Mouse (Mus musculus): ENCODE data around the gene Acss1.

Gene Acss1

DNA sequence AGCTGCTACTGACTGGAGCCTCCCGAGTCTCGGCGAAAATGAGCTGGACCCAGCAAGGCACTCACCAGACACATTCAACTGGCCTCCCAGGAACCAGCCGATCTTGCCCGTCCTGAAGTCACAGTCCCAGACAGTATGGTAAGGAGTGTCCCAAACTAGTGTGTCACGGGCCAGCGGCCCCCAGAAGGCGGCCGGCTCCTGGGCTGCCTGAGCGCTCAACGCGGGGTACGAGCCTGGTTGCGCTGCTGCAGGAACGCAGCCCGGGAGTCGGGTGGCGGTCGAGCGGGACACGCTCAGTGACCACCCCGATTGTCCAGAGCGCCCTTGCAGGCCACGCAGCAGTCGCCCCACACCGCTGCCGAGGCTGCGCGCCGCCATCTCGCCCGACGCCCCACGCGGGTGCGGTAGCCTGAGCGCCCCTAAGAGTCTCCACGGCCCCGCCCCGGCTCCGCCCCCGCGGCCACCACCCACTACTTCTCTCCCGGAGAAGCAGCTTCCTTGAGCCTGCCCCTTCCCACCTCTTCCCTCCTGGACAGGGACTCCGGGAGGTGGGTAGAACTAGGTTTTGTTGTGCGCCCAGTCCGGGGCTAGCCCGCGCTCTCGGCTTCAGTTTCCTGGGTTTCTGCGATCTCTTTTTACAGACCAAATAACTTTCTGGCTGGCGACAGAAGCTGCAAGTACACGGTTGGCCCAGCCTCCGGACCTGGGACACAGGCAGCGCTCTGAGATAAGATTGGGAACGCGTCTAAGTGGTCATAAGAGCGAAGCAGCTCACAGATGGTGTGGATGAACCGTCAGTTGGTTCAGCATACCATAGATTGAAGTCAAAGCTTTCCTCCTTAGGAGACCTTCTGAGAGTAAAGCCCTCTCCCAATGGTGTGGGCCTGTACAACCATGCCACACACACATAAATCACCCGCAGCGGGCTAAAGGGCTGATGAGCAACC, at the start of gene Acss1:
TSS of gene Acss1 (minus strand) at position 681 of the 947 bp plus-strand sequence.
- peak; percentile 72 for DNase-seq (ENCODE audit: low read depth, low spot score)

DNA sequence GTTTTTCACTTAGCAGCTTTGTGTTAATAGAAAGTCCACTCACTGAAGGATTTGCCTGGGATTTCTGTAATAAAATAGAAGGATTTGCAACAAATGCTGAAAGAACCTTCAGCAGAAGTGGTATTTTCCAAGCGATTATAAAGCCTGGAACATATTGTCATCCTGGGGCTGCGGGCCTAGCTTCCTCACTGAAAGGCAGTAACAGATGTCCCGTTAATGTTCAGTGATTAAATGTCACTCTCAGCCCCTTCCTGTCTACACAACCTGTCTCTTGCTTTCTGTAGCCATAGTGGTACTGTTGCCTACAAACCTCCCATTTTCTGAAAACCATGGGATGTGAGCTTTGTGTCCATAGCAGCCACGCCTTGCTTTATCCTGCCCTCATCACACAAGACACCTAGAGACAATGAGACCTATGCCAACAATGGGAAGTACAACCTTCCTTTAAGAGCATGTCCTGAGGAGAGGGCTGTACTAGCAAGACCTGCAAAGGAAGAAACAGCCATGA, 43.9 kb upstream of the Acss1 start:
- DNase-seq (ENCODE audit: low read depth, low spot score): peak; percentile 18

DNA sequence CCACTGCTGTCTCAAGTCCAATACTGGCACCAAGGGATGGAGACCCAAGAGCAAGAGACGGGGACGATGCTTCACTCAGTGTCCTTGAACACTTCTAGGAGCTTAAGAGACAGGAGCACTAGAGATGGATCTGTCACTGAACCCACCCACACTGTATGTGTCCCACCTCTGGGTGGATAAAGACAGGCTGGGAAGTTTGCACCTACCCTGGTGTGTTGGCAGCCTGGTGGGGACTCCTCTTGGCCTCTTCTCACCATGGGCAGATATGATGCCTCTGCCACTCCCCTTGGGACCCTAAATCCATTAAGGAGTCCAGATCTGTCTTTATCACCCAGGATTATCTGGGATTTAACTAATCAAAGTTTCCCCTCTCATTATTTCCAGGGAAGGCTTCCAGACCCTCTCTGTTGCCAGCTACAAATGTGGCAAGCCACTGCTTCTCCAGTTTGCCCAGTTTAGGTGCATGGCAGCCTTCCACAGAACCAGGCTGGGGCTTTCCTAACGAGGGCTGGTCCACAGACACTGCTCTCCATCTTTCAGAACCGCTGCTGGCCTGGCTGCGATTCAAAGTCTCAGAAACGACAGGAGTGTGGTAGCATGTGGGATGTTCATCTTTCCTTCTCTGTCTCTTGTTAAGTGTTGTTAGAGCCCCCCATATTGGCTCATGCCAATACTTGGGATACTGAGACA, 23.3 kb upstream of the Acss1 start:
- no peak for DNase-seq (ENCODE audit: low read depth, low spot score)

DNA sequence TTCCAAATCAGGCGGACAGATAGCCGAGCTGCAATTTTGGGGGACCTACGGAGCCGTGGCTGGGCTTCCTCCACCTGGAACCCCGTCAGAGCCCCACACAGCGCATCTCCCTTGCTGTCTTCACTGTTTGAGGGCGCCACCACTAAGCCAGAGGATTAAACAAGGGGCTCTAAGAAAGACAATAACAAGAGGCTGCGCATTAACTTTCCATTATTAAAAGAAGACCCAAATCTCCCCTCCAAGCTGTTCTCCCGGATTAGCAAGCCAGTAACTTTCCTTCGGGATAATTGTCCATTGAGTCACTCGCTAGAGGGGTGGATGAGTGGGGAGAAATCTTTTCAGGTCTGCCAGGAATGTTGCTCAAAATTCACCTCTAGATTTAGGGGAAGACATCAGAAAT, 21.9 kb upstream of the Acss1 start:
- DNase-seq (ENCODE audit: low read depth, low spot score): no peak

DNA sequence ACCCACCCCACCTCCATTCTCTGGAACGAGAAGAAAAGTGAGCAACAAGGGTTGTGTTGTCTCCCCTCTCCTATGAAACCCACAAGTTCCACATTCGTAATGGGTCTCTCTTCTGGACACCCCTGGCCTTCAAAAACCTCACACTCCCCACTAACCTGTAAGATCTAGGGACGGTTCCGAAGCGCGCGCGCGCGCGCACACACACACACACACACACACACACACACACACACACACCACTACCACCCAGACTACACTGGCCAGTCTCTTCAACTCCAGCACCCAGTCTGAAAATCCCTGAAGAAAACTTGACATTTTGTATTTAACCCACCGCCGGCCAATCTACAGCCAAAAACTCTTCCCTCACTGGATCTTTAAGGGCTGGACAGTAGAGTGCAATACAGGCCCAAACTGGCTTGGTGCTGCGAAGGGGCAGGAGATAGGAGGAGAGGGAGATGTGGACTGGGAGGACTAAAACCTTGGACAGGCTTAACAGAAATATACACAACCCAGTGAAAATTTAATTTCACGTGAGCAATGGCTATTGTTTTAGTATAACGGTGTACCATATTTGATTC, 21.0 kb upstream of the Acss1 start, which contains the start of gene Vsx1:
TSS of gene Vsx1 (minus strand) at position 138 of the 578 bp plus-strand sequence.
- DNase-seq (ENCODE audit: low read depth, low spot score): no peak

DNA sequence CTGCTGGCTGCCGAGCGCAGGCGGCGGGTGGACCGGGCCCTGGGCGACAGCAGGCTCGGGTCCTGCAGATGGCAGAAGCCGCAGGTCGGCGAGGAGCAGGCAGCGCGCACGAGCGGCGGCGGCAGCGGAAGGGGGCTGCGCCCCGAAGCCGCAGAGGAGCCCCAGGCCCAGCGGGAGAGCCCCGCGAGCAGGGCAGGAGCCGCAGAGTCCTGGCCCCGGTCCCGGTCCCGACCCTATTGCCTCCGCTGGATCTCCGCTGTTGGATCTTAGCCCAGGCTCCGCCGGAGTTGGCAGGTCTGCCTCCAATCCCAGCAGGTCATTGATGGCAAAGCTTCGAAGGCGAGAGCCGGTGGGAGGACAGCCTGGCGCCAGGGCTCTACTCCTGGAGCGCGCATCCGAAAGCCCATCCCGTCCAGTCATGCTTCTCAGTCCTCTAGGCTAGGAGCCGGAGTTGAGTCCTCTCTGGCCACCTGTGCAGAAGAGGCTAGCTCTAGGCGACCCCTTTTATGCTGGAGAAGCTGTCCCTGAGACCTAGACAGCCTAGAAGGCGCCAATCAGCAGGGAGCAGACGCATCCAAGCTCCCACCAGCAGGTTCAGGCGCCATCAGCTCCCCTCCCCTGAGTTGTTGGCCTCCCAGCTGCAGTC, 20.4 kb upstream of the Acss1 start:
- peak; percentile 67 for DNase-seq (ENCODE audit: low read depth, low spot score)

DNA sequence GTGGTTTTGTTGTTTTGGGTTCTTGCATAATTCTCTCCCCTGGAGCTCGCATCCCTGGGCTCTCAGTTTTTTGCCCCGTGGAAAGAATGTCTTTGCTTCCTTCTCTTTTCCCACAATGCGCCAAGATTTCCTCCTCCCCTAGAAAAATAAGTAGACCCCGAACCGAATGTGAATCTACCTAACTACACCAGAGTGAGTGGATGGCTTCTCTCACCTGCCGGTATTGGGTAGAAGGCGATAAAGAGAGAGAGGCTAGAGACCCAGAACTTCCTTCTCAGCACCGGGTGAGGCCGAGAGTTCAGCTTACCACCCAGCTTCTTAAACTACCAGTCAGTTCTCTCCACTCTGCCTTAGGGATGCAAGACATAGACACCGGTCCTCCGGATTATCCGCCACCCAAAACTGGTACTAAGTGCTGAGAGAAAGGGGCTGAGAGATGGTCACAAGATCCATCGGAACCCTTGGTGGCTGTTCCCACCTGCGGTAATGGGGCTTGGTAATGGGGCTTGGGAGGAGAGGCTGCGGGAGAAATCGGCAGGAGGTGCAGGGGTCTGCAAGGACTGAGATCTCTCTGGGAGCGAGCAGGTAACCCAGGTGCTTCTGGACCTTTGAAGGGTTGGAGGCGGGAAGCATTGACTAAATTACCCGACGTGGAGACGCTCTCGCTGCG, 19.7 kb upstream of the Acss1 start:
- DNase-seq (ENCODE audit: low read depth, low spot score): peak; percentile 62

DNA sequence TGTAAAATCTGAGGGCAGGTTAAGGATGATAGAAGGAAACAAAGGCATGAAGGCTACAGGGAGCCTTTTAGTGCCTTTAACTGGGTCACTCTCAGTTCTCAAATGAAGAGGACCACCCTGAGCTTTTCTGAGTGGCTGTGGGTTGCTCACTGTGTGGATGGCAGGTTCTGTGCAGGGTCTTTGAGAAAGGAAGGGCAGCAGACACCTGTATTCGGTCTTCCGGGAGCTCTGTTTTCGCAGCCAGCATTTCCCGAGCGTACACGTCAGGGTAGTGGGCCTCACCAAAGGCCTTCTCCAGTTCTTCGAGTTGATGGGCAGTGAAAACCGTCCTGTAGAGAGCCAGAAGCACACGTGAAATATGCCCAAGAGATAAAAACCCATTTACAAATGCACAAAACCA, 17.1 kb upstream of the Acss1 start:
- DNase-seq (ENCODE audit: low read depth, low spot score): no peak

DNA sequence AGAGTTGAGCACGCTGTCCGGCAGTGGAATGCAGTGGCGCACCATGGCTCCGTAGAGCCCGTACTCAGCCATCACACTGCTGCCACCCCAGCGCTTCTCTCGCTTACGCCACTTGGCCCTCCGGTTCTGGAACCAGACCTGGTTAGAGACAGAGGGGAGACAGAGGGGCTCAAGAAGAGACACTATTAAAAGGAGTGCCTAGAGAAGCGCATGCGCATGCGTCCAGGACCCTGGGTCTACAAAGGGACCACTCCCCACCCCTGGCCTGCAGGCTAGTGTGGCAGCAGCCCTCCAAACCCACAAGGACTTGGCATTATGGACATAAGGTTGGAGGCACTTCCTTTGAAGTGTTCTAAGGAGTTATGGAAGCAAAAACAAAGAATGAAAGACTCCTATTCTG, 16.2 kb upstream of the Acss1 start:
- DNase-seq (ENCODE audit: low read depth, low spot score): no peak

DNA sequence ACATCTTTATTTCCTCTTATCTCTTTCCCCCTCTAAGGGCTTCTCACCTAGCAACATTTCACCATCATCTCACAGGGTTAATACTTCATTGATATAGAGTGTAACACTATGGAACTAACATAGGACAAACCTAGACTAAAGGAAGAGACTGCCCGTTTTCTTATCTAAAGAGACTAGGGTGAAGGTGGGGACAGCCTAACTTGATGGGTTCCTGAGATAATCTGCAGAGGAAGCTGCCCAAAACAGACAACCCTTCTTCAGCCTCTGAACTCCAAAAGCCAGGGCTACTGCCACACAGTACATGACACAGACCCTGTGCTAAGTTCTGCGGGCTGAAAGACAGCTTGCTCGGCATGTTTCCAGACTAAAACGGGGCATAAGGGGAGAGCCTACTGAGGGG, 13.3 kb upstream of the Acss1 start:
- DNase-seq (ENCODE audit: low read depth, low spot score): no peak

DNA sequence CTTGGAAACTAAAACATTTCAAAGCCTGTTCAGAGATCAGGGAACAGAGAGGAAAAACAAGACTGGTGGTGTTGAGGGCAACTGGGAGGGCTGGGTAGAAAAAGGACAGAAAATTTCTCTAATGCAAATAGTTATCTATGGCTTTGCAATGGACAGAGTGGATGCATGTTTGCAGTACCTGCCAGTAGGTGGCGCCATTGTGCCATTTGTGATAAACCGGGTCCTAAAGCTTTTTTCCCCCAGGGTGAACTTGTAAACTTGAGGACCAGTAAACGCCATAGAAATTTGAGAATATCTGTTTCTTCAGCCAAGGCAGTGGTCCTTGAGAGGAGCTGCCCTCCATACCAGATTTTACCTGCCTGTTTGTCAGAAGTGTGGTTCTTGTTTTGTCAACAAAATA, 10.1 kb upstream of the Acss1 start:
- DNase-seq (ENCODE audit: low read depth, low spot score): peak; percentile 85

DNA sequence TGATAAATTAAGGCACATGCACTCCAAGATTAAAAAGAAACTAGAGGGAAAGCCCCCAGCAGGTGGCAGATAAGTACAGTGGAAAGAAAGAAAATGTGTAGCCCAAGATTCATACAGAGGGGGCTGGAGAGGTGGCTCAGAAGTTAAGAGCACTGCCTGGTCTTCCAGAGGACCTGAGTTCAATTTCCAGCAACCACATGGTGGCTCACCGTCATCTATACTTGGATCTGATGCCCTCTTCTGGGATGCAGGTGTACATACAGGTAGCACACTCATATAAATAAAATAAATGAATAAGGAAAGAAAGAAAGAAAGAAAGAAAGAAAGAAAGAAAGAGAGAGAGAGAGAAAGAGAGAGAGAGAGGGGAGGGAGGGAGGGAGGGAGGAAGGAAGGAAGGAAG, 7.2 kb upstream of the Acss1 start:
- DNase-seq (ENCODE audit: low read depth, low spot score): peak; percentile 41

DNA sequence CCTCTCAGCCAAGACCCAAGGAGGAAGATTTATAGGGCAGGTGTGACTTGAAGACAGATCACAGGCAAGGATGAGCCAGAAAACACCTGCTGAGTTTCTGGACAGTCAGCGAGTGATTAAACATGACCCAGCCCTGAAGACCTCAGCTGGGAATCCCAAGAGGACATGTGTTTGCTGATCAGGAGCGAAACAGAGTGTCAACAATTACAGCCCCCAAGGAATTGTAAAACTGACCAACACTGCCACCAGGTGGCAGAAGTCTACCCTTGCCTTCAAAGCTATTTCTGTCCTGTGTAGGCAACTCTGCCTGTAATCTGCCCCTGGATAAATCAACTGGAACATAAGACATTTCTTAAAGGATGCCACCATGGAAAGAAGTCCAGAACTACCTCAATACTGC, 6.6 kb upstream of the Acss1 start:
- DNase-seq (ENCODE audit: low read depth, low spot score): peak; percentile 90

DNA sequence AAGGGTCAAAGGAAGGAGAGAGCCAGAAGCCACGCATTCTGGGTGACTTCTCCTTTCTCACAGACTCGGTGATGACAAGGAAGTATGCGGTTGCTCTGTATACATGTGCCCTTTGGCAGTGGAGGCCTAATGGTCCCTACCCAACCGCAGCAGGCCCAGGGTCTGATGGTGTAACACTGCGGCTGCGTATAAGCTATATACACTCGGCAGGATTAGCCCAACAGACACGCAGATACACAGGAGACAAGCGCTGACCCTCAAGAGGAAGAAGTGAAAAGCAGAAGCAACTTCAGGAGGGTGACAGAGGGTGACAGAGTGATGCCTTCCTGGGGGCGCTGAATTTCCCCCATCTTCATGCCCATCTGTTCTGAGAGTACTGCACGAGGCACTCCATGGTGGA, 5.6 kb upstream of the Acss1 start:
- no peak for DNase-seq (ENCODE audit: low read depth, low spot score)

DNA sequence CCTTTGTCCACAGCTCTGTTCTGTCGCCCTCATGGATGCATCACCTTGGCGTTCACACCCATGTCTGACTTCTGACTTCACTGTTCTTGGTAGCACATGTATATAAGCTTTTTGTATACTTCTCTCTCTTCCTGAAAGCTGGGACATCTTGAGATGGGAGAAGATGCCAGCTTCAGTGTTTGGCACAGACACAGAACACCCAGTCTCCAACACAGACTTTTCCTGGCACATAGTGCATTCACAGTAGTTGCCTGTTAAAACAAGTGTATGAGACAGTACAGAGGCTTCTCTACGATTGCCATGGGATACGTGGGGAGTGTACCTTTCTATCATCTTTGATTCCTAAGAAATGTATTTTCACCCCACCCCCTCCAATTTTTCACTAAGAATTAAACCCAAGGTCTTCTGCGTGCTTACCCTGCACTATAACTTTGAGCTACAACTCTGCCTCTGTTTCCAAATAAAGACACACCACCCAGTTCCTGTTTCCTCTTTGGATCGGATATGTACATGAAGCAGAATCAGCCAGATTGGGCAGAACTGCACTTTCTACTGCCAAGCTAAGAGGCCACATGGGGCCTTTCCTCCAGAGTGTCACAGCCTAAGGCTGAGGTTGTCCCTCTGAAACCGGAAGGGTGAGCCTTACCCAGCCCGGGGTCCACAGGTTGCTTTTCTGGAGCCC, 3.5 kb upstream of the Acss1 start:
- DNase-seq (ENCODE audit: low read depth, low spot score): no peak

DNA sequence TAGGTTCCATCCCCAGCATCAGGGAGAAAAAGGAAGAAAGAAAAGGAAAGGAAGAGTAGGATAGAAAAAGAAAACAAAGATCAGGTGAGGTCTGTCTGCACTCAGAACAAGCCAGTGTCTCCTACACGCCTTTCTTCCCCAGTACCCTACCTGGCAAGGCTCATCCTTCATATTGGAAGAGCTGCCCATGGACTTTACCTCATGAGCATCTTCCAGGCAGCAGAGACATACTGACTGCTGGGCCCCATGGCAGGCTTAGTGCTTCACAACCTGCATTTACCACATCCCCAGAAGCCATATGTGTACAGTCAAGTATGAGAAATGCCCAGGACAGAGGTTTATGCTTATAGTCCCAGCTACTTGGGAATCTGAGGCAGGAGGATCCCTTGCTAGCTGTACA, 2.6 kb upstream of the Acss1 start:
- no peak for DNase-seq (ENCODE audit: low read depth, low spot score)

DNA sequence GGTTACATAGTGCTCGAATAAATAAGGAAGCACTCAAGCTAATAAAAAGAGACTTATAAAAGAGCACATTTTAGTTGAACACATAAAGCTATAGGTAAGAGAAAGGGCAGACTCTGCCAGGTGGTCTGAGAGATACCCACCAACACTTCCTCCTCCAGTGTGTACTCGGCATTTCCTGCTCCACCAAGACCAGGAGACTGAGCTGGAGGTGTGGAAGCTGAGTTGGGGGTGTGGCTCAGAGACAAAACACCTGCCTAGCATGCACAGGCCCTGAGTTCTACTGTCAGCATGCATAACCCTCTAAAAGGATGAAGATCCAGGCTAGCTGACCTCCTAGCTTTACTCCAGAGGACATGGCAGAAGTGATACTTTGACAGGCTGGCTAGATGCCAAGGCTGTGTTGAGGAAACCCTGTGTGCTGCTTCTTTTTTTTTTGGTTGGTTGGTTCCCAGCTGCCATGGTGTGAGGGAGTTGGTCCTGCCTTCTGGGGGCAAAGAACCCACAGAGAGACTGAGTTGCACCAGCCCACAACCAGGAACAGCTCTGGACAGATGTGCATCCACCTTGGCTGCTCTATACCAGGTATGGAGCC, 1.2 kb upstream of the Acss1 start:
- DNase-seq (ENCODE audit: low read depth, low spot score): no peak

DNA sequence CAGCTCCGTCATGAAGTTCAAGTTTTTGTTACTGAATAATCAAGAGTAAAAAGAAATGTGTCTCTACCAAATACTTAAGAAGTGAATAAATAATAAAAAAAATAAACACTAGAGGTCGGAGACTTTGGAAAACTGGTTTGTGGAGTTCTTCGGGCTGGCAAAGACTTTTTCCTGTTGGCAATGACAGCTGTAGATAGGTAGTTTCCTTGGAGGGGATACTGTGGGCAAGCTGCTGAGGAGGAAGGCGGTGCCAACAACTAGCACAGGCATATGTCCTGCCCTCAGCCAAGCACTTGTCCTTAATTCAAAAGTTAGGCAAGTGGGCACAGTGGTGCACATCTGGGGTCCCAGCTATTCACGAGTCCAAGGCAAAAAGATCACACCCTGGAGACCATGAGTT, 656 bp upstream of the Acss1 start:
- DNase-seq (ENCODE audit: low read depth, low spot score): no peak

DNA sequence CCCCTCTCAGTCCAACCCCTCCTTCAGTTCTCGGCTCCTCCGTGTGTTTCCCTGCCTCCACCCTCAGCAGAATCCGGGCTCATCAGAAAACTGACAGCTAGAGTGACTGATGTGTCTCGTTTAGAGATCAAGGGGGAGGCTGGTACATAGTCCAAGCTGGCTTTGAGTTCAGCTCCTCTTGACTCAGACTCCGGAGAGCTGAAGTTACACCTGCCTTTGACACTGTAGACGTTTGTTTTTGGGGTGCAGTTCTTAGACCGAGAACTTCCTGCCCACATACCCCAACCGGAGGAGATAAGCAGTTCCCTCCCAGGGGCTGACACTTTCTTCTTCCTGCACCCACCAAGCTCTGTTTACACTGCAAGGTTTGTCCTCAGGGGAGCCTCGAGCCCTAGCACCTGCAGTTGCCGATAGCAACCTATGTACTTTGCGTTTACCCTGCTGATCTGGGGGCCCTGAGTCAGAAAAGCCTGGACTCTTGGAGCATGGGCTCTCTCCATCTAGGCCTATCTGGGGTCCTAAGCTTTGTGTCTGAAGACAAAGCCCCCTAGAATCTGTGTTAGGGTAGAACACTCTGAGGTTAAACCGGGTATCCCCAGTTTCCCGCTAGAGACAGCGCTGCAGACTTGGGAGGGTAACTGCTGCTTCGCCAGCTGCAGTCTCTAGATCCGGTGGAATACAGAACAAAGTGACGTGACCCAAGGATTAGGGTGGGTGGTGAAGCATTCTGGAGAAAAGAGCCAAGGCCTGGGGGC, 1.1 kb downstream of the Acss1 start:
- DNase-seq (ENCODE audit: low read depth, low spot score): peak; percentile 36

DNA sequence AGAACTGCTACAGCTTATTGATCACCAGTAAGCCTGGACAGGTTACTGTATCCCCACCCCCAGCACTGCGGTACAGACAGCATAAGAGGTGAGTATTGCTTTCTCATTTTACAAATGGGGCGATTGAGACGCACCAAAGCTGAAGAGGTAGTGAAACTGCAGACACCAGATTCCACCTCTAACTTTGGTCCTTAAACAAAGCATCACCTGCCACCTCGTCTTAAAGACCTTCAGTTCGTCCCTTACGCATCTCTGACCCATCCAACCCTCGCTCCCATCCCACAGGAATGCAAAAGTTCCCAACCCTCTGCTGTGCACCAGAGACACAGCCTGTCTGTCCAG, 1.6 kb downstream of the Acss1 start:
- no peak for DNase-seq (ENCODE audit: low read depth, low spot score)
